Mouse (Mus musculus) CH12.LX (cell line): ENCODE results near the gene Ei24.

Experiments used
- CHD1 ChIP-seq: IDR thresholded peaks from 2 replicates; pipeline ENCODE4 v1.6.1; 2012; ENCODE audit warnings: low read depth, low read length, improper control_type of control experiment, inconsistent platforms
- CHD2 ChIP-seq: IDR thresholded peaks from 2 replicates; pipeline ENCODE4 v1.6.1; 2011; ENCODE audit warnings: low read length, improper control_type of control experiment
- CTCF ChIP-seq, 2 experiments: IDR thresholded peaks in 1 of 2; conservative IDR thresholded peaks in 1 of 2; 2 replicates each; pipeline ENCODE4 v1.5.1; 2011 to 2012; ENCODE audit warnings: low read depth in 2 of 2, low read length in 2 of 2, improper control_type of control experiment in 1 of 2, inconsistent platforms in 1 of 2, mild to moderate bottlenecking in 1 of 2, moderate library complexity in 1 of 2
- JUND ChIP-seq: conservative IDR thresholded peaks from 2 replicates; pipeline ENCODE4 v1.6.1; 2011; ENCODE audit warnings: low read depth, low read length, improper control_type of control experiment
- MAX ChIP-seq: IDR thresholded peaks from 2 replicates; pipeline ENCODE4 v1.6.1; 2011; ENCODE audit warnings: low read length, improper control_type of control experiment
- MYC ChIP-seq: IDR thresholded peaks from 2 replicates; pipeline ENCODE4 v1.6.1; 2011; ENCODE audit warnings: low read depth, mild to moderate bottlenecking, improper control_type of control experiment, low read length
- POLR2A ChIP-seq: IDR thresholded peaks from 2 replicates; pipeline ENCODE4 v1.6.1; 2011; ENCODE audit warnings: low read depth, mild to moderate bottlenecking, improper control_type of control experiment, low read length
- RAD21 ChIP-seq: IDR thresholded peaks from 2 replicates; pipeline ENCODE4 v1.6.1; 2011; ENCODE audit warnings: low read depth, mild to moderate bottlenecking, low read length, improper control_type of control experiment, moderate library complexity
- UBTF ChIP-seq: IDR thresholded peaks from 2 replicates; pipeline ENCODE4 v1.6.1; 2012; ENCODE audit warnings: low read depth, mild to moderate bottlenecking, inconsistent platforms, low read length, improper control_type of control experiment, moderate library complexity

DNA sequence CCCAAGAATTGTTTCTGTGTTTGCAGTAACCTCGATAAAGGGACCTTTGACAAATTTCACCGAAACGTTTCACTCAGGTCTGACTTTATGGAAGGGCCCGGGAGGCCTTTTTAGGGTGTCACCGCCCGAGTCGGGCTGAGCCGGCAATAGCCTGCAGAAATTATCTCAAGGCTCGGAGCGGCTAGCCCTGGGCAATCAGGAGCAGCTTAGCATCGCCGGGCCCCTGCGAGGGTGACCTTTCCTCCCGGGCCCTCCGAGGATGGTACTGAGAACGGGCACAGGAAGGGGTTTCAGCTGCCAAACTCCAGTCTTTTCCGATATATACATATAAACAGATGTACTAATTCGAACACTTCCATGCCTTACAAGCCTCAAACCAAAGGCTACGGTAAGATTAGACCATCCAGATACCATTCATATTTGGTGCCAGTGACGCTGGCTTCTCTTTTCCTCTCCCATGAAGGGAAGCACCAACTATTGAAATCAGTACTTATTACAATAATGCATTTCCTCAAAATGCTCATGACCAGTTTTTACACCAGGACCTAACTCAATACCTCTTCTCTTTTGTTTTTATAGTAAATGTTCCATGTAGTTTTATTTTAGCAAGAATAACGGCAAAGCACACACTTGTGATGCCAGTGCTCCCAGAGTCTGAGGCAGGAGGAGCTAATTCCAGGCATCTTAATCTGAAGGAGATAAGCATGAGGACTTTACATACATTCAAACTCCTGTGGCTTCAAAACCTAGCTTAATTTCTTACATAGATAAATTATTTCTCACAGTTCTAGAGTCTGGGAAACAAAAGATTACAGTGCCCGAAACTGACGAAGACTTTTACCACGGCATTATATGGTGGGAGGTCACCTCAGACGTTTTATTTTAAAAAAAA, 28.8 kb downstream of the Ei24 start:
- TF ChIP-seq CHD2 (no peak), POLR2A (no peak), CTCF (conservative IDR thresholded peaks at IDR 0.05 in 1 of 2, IDR thresholded peaks at IDR 0.05 in 1 of 2; ENCODE audit: low read depth in 2 of 2, low read length in 2 of 2) (no peak), RAD21 (no peak), MYC (no peak), UBTF (no peak), MAX (no peak), JUND (no peak), CHD1 (peak; percentile 82; the same call in 1 of the 2 replicates)
